Mouse (Mus musculus) heart, postnatal 36 days (tissue): ENCODE data around the gene Fbxw11. TPM values are rescaled to one million over a fixed set of nuclear protein-coding genes. Genes with fewer than 3 reads are reported as not detected.

Source experiments
- DNase-seq, 2 experiments: peaks; one replicate each; pipeline ENCODE4 v3.0.0; 2021 to 2022
- intact Hi-C: fragments of 180-260 bp; cut with DNase I; formaldehyde crosslinking; loops from one replicate; pipeline ENCODE4 v1.15.1; 2025
- total RNA-seq, 2 experiments: library from RNA; stranded (reverse); gene quantifications; 2 replicates each; pipeline ENCODE4 v1.2.3; 2021

Gene Fbxw11
- total RNA-seq, 2 experiments from 2014 or later, result 49.5 to 51.3 TPM

- no peak for DNase-seq
- intact Hi-C loops, result no loop called here
Measured at GRCm38 (mm10) chr11:32794759-32795445, 152.4 kb downstream of the Fbxw11 start.

Other genes starting within 250 kb of the Fbxw11 start
- gene Ubtd2, start 187.4 kb upstream of the Fbxw11 start, total RNA-seq, result 1 to 10 TPM; 4.7 to 7.0 TPM
- gene Efcab9, start 110.6 kb upstream of the Fbxw11 start, total RNA-seq, result under 1 TPM in 1 of 2 experiments, not detected in 1; 0.41 TPM
- gene Stk10, start 109.4 kb upstream of the Fbxw11 start, total RNA-seq, result 1 to 10 TPM; 8.9 to 9.7 TPM
- not detected for gene Smim23, start 181.9 kb downstream of the Fbxw11 start, total RNA-seq